Mouse (Mus musculus) midbrain, embryonic 14.5 days (tissue): Measurements from ENCODE around the gene Rilpl1. TPM values are rescaled to one million over a fixed set of nuclear protein-coding genes. Genes with fewer than 3 reads are reported as not detected.

Experiments used
- ATAC-seq: fragments of 200-750 bp; cut with Nextera tagmentation; 2 replicates; pipeline ENCODE4 v1.8.0; 2017; ENCODE audit warnings: moderate number of reproducible peaks, moderate library complexity; ENCODE audit not compliant: low FRiP score, low TSS enrichment
- DNase-seq: peaks from one replicate; pipeline ENCODE4 v3.0.0-alpha.2; 2015
- H3K27ac ChIP-seq: fragments of 300-500 bp; sonication (generic); replicated peaks from 2 replicates; pipeline ENCODE4 v1.5.1; 2014; ENCODE audit warnings: mild to moderate bottlenecking, low read depth, low read length, moderate library complexity
- H3K27me3 ChIP-seq: fragments of 300-500 bp; sonication (generic); 2 replicates; pipeline ENCODE4 v1.6.1; 2014; ENCODE audit warnings: low read length, control low read depth, mixed read lengths; ENCODE audit not compliant: control insufficient read depth, insufficient read depth
- H3K36me3 ChIP-seq: fragments of 300-500 bp; sonication (generic); 2 replicates; pipeline ENCODE4 v1.6.1; 2014; ENCODE audit warnings: low read length, control low read depth; ENCODE audit not compliant: control insufficient read depth, insufficient read depth
- H3K4me1 ChIP-seq: fragments of 300-500 bp; sonication (generic); 2 replicates; pipeline ENCODE4 v1.6.1; 2014; ENCODE audit warnings: mild to moderate bottlenecking, antibody characterized with exemption, low read length, control low read depth; ENCODE audit not compliant: control insufficient read depth, insufficient read depth
- H3K4me2 ChIP-seq: fragments of 300-500 bp; sonication (generic); 2 replicates; pipeline ENCODE4 v1.6.1; 2014; ENCODE audit warnings: mild to moderate bottlenecking, low read length, moderate library complexity
- H3K4me3 ChIP-seq: fragments of 300-500 bp; sonication (generic); replicated peaks from 2 replicates; pipeline ENCODE4 v1.5.1; 2014; ENCODE audit warnings: low read depth, low read length
- H3K9ac ChIP-seq: fragments of 300-500 bp; sonication (generic); replicated peaks from 2 replicates; pipeline ENCODE4 v1.6.1; 2014; ENCODE audit warnings: mild to moderate bottlenecking, low read length, moderate library complexity
- H3K9me3 ChIP-seq: fragments of 300-500 bp; sonication (generic); 2 replicates; pipeline ENCODE4 v1.6.1; 2016; ENCODE audit warnings: low read length, control low read depth, mixed read lengths; ENCODE audit not compliant: control insufficient read depth
- WGBS: fragments of 180-500 bp; shearing (Covaris S2); extraction: QIAGEN DNeasy Blood & Tissue Kit; methylation state at CpG from one replicate; pipeline ENCODE4 v1.1.7; 2014; 5-methylcytosine and 5-hydroxymethylcytosine counted together
- polyA plus RNA-seq: library from polyadenylated mRNA; unstranded; fragments of >200 nt; fragmentation: Nextera tagmentation; extraction: Ambion mirVana; gene quantifications from 2 replicates; pipeline ENCODE4 v1.2.1, GENCODE M21; 2014

Gene Rilpl1
- polyA plus RNA-seq, 1 experiment from 2014 or later: 9.9 TPM

DNA sequence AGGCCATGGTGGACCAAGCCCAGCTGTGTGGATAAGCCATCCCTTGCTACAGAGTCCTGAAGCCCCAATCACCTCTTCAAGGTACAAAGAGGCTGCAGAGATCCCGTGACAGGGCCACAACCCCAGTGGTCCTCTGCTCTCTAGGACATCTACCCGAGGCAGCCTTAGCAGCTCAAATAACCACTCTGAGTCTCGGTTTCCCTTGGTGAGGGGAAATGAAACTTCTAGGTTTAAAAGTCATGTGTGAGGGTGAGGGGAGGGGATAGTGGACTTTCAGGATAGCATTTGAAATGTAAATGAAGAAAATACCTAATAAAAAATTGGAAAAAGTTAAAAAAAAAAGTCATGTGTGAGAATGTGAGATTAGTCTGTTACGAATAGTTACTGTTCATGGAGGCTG lies 9.6 kb downstream of the Rilpl1 start:
- ATAC-seq: no peak

DNA sequence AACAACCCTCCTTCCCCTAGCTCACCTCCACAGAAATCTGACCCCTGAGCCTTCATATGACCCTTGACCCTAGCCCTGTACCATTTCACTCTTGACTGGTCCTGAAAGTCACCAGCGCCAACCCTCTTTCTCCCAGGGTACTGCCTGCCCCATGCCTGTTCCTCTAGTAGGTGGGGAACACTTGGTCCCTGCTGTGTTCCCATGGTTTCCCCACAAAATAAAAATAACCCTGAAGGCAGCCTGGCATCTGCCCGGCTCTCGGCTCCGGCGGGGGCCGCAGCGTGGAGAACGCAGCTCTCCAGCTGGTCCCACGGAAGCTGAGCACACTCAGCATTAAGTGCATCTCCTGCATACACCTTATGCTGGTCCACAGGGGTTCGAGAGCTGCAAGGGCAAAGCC lies 12.5 kb downstream of the Rilpl1 start:
- H3K4me1 ChIP-seq: no peaks in the 10 kb centered on the region
- ATAC-seq (no peak), DNase-seq (no peak)
- H3K9me3 ChIP-seq: no peaks in the 10 kb centered on the region
- no peak overlapping the region for H3K4me2 ChIP-seq
- 28% methylated on average over 10 of the region's 10 CpGs for WGBS
- no peaks in the 10 kb centered on the region for H3K27me3 ChIP-seq
- H3K9ac ChIP-seq: no peak overlapping the region
- H3K36me3 ChIP-seq: peaks cover 10% of the 10 kb centered on the region
- no peak overlapping the region for H3K27ac ChIP-seq
- no peak overlapping the region for H3K4me3 ChIP-seq

More for the DNA sequence above, 9.6 kb downstream of the Rilpl1 start:
- H3K9ac ChIP-seq: no peak overlapping the region
- no peaks in the 10 kb centered on the region for H3K4me1 ChIP-seq
- DNase-seq: no peak
- H3K4me3 ChIP-seq: no peak overlapping the region
- WGBS: 95% methylated on average over 4 of the region's 4 CpGs
- H3K9me3 ChIP-seq: no peaks in the 10 kb centered on the region
- H3K36me3 ChIP-seq: peaks cover 4% of the 10 kb centered on the region; the same call in 1 of the 2 replicates
- H3K27ac ChIP-seq: no peak overlapping the region
- H3K4me2 ChIP-seq: no peak overlapping the region
- no peaks in the 10 kb centered on the region for H3K27me3 ChIP-seq

DNA sequence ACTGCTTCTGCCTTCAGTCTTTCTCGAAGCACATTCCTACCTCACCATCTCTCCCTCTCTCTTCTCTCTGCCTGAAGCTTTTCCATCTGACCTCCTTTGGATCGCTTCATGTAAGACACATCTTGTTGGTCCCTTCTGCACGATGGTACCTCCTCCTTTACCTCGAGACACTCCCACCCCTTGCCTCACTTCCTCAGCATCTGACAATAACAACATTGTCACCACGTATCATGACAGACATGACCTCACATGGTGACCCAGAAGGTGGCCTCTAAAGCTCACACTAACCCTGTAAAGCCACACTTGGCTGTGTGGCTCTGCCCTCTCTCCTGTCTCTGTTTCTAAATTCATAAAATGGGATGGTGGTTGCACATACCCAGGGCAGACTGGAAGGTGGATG lies 15.4 kb downstream of the Rilpl1 start:
- Histone ChIP-seq H3K36me3 (peaks cover 18% of the 10 kb centered on the region), H3K4me2 (no peak overlapping the region), H3K27ac (no peak overlapping the region), H3K4me3 (no peak overlapping the region), H3K9me3 (no peaks in the 10 kb centered on the region), H3K9ac (no peak overlapping the region), H3K27me3 (no peaks in the 10 kb centered on the region), H3K4me1 (no peaks in the 10 kb centered on the region)
- ATAC-seq: no peak
- DNase-seq: no peak
- 79% methylated on average over 5 of the region's 5 CpGs for WGBS

DNA sequence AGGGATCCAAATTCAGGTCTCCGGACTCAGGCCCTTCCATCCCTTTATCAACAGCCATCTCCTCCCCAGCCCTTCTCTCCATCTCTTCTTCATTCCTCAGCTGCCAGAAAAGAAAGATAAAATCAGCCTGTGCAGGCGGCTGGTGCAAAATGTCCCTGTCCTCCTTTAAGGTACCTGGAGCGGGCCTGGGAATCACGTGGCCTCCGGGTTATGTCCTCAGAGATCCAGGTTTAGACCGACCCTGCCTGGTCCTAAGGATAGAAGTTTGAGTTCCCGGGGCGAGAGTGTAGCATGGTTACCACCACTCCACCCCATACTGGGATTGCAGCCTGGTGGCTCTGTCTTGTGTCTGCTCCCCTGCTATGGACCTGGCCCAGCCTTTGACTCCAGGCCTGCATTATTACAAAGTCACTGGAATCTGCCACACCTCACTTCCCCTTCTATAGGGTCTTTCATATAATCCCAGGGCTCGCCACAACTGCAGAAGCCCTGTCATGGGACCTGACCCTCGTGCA lies 20.6 kb downstream of the Rilpl1 start:
- no peak overlapping the region for H3K27ac ChIP-seq
- H3K9me3 ChIP-seq: no peaks in the 10 kb centered on the region
- 90% methylated on average over 10 of the region's 10 CpGs for WGBS
- H3K4me3 ChIP-seq: no peak overlapping the region
- no peaks in the 10 kb centered on the region for H3K27me3 ChIP-seq
- no peak overlapping the region for H3K4me2 ChIP-seq
- peaks cover 14% of the 10 kb centered on the region for H3K36me3 ChIP-seq
- H3K4me1 ChIP-seq: no peaks in the 10 kb centered on the region
- ATAC-seq (no peak), DNase-seq (no peak)
- H3K9ac ChIP-seq: no peak overlapping the region

DNA sequence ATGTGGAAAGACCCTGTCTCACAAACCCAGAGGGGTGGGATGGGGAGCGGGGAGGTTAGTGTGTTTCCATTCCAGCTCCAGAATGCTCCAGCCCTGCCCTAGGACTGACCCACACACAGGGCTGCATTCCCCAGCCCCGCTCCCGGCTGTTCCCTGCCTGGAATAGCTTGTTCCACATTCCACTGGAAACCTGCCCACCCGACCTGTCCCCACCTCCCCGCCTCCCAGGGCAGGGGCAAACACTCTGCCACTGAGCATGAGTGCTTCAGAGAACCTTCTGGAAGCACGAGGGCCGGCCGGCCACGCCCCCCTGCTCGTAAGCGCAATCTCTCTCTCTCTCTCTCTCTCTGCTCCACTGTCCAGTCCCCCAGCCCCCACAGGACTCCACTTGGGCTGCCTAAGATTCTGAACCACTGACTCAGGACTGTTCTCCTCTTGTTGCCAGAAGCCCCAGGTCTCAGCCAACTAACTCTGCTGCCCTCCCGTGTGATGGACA lies 21.4 kb downstream of the Rilpl1 start:
- Histone ChIP-seq H3K9me3 (no peaks in the 10 kb centered on the region), H3K4me2 (no peak overlapping the region), H3K27ac (no peak overlapping the region), H3K9ac (no peak overlapping the region), H3K4me3 (no peak overlapping the region), H3K36me3 (peaks cover 16% of the 10 kb centered on the region), H3K4me1 (no peaks in the 10 kb centered on the region), H3K27me3 (no peaks in the 10 kb centered on the region)
- no peak for DNase-seq
- WGBS: 80% methylated on average over 12 of the region's 12 CpGs
- no peak for ATAC-seq

DNA sequence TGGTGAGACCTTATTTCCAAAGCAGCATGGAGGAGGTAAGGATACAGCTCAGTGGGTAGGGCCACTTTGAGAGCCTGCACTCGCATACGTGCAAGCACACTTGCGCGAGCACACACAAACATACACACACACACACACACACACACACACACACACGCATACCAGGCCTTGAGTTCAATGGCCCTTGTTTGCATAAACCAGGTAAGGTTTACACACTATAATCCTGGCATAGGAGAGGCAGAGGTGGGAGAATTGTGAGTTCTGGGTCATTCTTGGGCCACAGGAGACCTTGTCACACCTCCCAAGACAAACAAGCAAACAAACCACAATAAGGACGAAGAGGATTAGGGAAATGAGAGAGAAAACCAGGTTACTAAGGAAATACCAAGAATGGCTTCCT lies 22.0 kb downstream of the Rilpl1 start:
- DNase-seq (no peak), ATAC-seq (no peak)
- no peaks in the 10 kb centered on the region for H3K27me3 ChIP-seq
- H3K4me3 ChIP-seq: no peak overlapping the region
- H3K36me3 ChIP-seq: peaks cover 13% of the 10 kb centered on the region
- no peaks in the 10 kb centered on the region for H3K9me3 ChIP-seq
- no peak overlapping the region for H3K9ac ChIP-seq
- no peaks in the 10 kb centered on the region for H3K4me1 ChIP-seq
- H3K4me2 ChIP-seq: no peak overlapping the region
- no peak overlapping the region for H3K27ac ChIP-seq
- 89% methylated on average over 6 of the region's 6 CpGs for WGBS

DNA sequence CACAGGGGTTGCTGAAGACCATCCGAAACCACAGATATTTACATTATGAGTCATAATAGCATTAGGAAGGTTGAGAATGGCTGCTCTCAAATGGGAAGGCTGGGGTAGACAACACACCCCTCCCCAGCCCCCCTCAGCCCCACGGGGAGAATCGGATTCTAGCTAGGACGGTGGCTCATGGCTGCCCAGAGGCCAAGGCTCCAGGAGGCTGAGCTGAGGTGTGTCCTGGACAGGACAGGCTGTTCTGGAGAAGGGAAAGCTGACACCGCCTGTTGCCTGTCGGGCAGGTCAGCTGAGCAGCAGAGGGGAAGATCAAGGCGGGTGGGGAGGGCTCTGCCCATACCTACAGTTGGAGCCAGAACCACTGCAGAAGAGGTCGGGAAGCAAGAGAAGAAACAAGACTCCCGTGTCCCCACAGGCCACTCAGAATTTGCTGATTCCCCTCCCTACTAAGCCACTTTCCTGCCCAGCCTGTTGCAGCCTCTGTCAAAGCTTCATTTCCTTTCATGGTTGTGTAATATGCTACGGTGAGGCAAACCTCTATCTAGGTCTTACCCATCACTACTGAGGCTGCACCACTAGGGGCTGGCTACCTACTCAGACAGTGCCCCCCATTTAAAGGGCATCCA lies 24.3 kb downstream of the Rilpl1 start:
- DNase-seq (no peak), ATAC-seq (no peak)
- Histone ChIP-seq H3K9ac (no peak overlapping the region), H3K4me3 (no peak overlapping the region), H3K4me2 (no peak overlapping the region), H3K27me3 (no peaks in the 10 kb centered on the region), H3K4me1 (no peaks in the 10 kb centered on the region), H3K36me3 (peaks cover 11% of the 10 kb centered on the region), H3K27ac (no peak overlapping the region), H3K9me3 (no peaks in the 10 kb centered on the region)
- 86% methylated on average over 10 of the region's 10 CpGs for WGBS

DNA sequence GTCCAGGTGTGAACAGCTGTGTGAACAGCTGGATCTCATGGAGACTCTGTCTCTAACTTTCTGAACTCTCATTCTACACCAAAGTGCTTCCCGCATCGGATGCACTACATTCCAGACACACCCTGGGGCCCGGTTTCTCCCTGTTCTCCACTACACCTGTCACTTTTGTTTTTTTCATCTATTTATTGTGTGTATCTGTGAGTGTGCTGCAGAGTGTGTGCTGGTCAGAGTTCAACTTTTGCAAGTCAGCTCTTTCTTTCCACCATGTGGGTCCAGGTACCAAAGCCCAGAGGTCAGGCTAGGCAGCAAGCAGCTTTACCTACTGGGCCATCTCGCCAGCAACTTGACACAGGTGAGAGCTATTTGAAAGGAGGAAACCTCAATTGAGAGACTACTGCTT lies 26.0 kb downstream of the Rilpl1 start:
- DNase-seq (no peak), ATAC-seq (no peak)
- WGBS: 95% methylated on average over 4 of the region's 4 CpGs
- H3K4me2 ChIP-seq: no peak overlapping the region
- H3K27me3 ChIP-seq: no peaks in the 10 kb centered on the region
- H3K9ac ChIP-seq: no peak overlapping the region
- peaks cover 15% of the 10 kb centered on the region for H3K36me3 ChIP-seq
- no peak overlapping the region for H3K4me3 ChIP-seq
- H3K9me3 ChIP-seq: no peaks in the 10 kb centered on the region
- H3K27ac ChIP-seq: no peak overlapping the region
- H3K4me1 ChIP-seq: no peaks in the 10 kb centered on the region

DNA sequence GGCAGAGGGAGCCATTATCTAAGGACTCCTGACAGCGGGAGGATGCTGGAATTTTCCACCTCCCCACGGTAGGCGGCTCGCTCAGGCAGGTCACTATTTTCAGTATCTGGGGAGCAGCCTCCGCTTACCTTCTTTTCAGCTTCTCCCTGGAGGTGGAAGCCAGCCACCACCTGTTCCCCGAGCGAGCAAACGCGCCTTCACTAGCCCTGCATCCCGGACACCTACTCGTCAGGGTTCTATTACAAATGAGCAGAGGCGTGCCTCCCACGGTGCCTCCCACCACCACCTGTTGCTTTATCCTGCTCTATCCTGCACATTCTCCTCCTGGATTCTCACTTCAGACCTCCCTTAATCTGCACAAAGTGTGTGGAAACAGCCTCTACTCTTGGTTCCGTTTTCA lies 27.4 kb downstream of the Rilpl1 start:
- no peak overlapping the region for H3K9ac ChIP-seq
- no peak for DNase-seq
- no peaks in the 10 kb centered on the region for H3K4me1 ChIP-seq
- H3K9me3 ChIP-seq: no peaks in the 10 kb centered on the region
- H3K27me3 ChIP-seq: no peaks in the 10 kb centered on the region
- H3K4me3 ChIP-seq: no peak overlapping the region
- H3K36me3 ChIP-seq: peaks cover 15% of the 10 kb centered on the region
- ATAC-seq: no peak
- no peak overlapping the region for H3K27ac ChIP-seq
- H3K4me2 ChIP-seq: no peak overlapping the region
- WGBS: 69% methylated on average over 14 of the region's 14 CpGs
